Mouse (Mus musculus) MEL (cell line): ENCODE measurements around the gene Abca7. TPM values are rescaled to one million over a fixed set of nuclear protein-coding genes. Genes with fewer than 3 reads are reported as not detected.

Source experiments
- DNase-seq: peaks from one replicate; pipeline ENCODE4 v3.0.0; 2011; ENCODE audit warnings: low read depth, low spot score
- H3K27ac ChIP-seq: 2 replicates; pipeline ENCODE4 v1.5.1; 2012; ENCODE audit warnings: low read depth, mild to moderate bottlenecking, control low read depth, low read length, moderate library complexity; ENCODE audit not compliant: control insufficient read depth
- H3K27me3 ChIP-seq, 2 experiments: fragments of 150-350 bp in 1 of 2; sonication (generic) in 1 of 2; 2 replicates each; pipeline ENCODE4 v1.6.1; 2012; ENCODE audit warnings: low read length in 2 of 2, mild to moderate bottlenecking in 2 of 2, improper control_type of control experiment in 1 of 2, moderate library complexity in 1 of 2; ENCODE audit not compliant: insufficient read depth in 2 of 2, control insufficient read depth in 1 of 2
- H3K36me3 ChIP-seq, 2 experiments: 2 replicates each; pipeline ENCODE4 v1.6.1; 2012 to 2014; ENCODE audit warnings: low read length in 2 of 2, improper control_type of control experiment in 1 of 2, inconsistent platforms in 1 of 2, mild to moderate bottlenecking in 1 of 2; ENCODE audit not compliant: insufficient read depth in 2 of 2, control insufficient read depth in 1 of 2
- H3K4me1 ChIP-seq, 2 experiments: fragments of 150-350 bp in 1 of 2; sonication (generic) in 1 of 2; 2 replicates each; pipeline ENCODE4 v1.6.1; 2012; ENCODE audit warnings: low read length in 2 of 2, improper control_type of control experiment in 1 of 2, mild to moderate bottlenecking in 1 of 2; ENCODE audit not compliant: insufficient read depth in 2 of 2, control insufficient read depth in 1 of 2
- H3K4me3 ChIP-seq, 2 experiments: fragments of 150-350 bp in 1 of 2; sonication (generic) in 1 of 2; 2 replicates each; pipeline ENCODE4 v1.5.1; 2012; ENCODE audit warnings: low read depth in 2 of 2, low read length in 2 of 2, mild to moderate bottlenecking in 2 of 2, moderate library complexity in 2 of 2, control low read depth in 1 of 2, improper control_type of control experiment in 1 of 2; ENCODE audit not compliant: control insufficient read depth in 1 of 2, insufficient read depth in 1 of 2
- H3K79me2 ChIP-seq: 2 replicates; pipeline ENCODE4 v1.6.1; 2012; ENCODE audit warnings: mild to moderate bottlenecking, low read length, moderate library complexity; ENCODE audit not compliant: control insufficient read depth, poor library complexity, insufficient read depth
- H3K9ac ChIP-seq: 2 replicates; pipeline ENCODE4 v1.6.1; 2012; ENCODE audit warnings: low read depth, mild to moderate bottlenecking, control low read depth, low read length, moderate library complexity; ENCODE audit not compliant: control insufficient read depth, poor library complexity, severe bottlenecking
- H3K9me3 ChIP-seq: fragments of 150-350 bp; sonication (generic); replicated peaks from 2 replicates; pipeline ENCODE4 v1.6.1; 2012; ENCODE audit warnings: mild to moderate bottlenecking, low read length, improper control_type of control experiment, moderate library complexity; ENCODE audit not compliant: insufficient read depth
- CHD1 ChIP-seq: IDR thresholded peaks from 2 replicates; pipeline ENCODE4 v1.6.1; 2012; ENCODE audit warnings: low read depth, mild to moderate bottlenecking, inconsistent platforms, low read length, improper control_type of control experiment
- CTCF ChIP-seq, 3 experiments: IDR thresholded peaks in 2 of 3; conservative IDR thresholded peaks in 1 of 3; 2 replicates each; pipeline ENCODE4 v1.5.1; 2011 to 2012; ENCODE audit warnings: low read length in 3 of 3, low read depth in 2 of 3, mild to moderate bottlenecking in 2 of 3, improper control_type of control experiment in 1 of 3, inconsistent platforms in 1 of 3, mixed read lengths in 1 of 3, moderate library complexity in 1 of 3; ENCODE audit not compliant: control insufficient read depth in 1 of 3, insufficient read depth in 1 of 3, poor library complexity in 1 of 3, severe bottlenecking in 1 of 3
- ELF1 ChIP-seq: IDR thresholded peaks from 2 replicates; pipeline ENCODE4 v1.6.1; 2014; ENCODE audit warnings: low read depth, mild to moderate bottlenecking, inconsistent platforms, low read length, improper control_type of control experiment, moderate library complexity
- EP300 ChIP-seq, 2 experiments: IDR thresholded peaks; 2 replicates each; pipeline ENCODE4 v1.6.1; 2011; ENCODE audit warnings: improper control_type of control experiment in 2 of 2, low read length in 2 of 2, low read depth in 1 of 2, mild to moderate bottlenecking in 1 of 2
- GABPA ChIP-seq: IDR thresholded peaks from 2 replicates; pipeline ENCODE4 v1.6.1; 2012; ENCODE audit warnings: low read depth, mild to moderate bottlenecking, inconsistent platforms, low read length, improper control_type of control experiment, moderate library complexity
- GATA1 ChIP-seq: IDR thresholded peaks from 2 replicates; pipeline ENCODE4 v1.6.1; 2011; ENCODE audit warnings: low read depth, low read length, improper control_type of control experiment
- HCFC1 ChIP-seq: IDR thresholded peaks from 2 replicates; pipeline ENCODE4 v1.6.1; 2012; ENCODE audit warnings: low read depth, mild to moderate bottlenecking, inconsistent platforms, low read length, improper control_type of control experiment, moderate library complexity
- JUND ChIP-seq: IDR thresholded peaks from 2 replicates; pipeline ENCODE4 v1.6.1; 2011; ENCODE audit warnings: low read depth, mild to moderate bottlenecking, improper control_type of control experiment, low read length
- KAT2A ChIP-seq: conservative IDR thresholded peaks from 2 replicates; pipeline ENCODE4 v1.6.1; 2012; ENCODE audit warnings: low read depth, low read length, improper control_type of control experiment, inconsistent platforms
- MAZ ChIP-seq: IDR thresholded peaks from 2 replicates; pipeline ENCODE4 v1.6.1; 2012; ENCODE audit warnings: low read depth, mild to moderate bottlenecking, inconsistent platforms, low read length, improper control_type of control experiment
- MEF2A ChIP-seq: IDR thresholded peaks from 2 replicates; pipeline ENCODE4 v1.6.1; 2014; ENCODE audit warnings: low read depth, mild to moderate bottlenecking, inconsistent platforms, low read length, improper control_type of control experiment; ENCODE audit not compliant: poor library complexity, insufficient replicate concordance, severe bottlenecking; ENCODE audit errors: extremely low read depth
- MYB ChIP-seq: IDR thresholded peaks from 2 replicates; pipeline ENCODE4 v1.6.1; 2011; ENCODE audit warnings: mild to moderate bottlenecking, low read depth, low read length, improper control_type of control experiment
- NRF1 ChIP-seq: IDR thresholded peaks from 2 replicates; pipeline ENCODE4 v1.6.1; 2014; ENCODE audit warnings: low read depth, mild to moderate bottlenecking, inconsistent platforms, low read length, improper control_type of control experiment, moderate library complexity; ENCODE audit not compliant: poor library complexity, insufficient read depth, severe bottlenecking
- RAD21 ChIP-seq: IDR thresholded peaks from 2 replicates; pipeline ENCODE4 v1.6.1; 2011; ENCODE audit warnings: mild to moderate bottlenecking, low read depth, low read length, improper control_type of control experiment
- SIN3A ChIP-seq: IDR thresholded peaks from 2 replicates; pipeline ENCODE4 v1.6.1; 2012; ENCODE audit warnings: low read length, improper control_type of control experiment, inconsistent platforms
- TAL1 ChIP-seq: IDR thresholded peaks from 2 replicates; pipeline ENCODE4 v1.6.1; 2012; ENCODE audit warnings: mild to moderate bottlenecking, inconsistent platforms, low read length, moderate library complexity, mixed read lengths
- USF2 ChIP-seq, 2 experiments: IDR thresholded peaks; 2 replicates each; pipeline ENCODE4 v1.6.1; 2011 to 2012; ENCODE audit warnings: improper control_type of control experiment in 2 of 2, low read length in 2 of 2, borderline replicate concordance in 1 of 2, inconsistent platforms in 1 of 2, low read depth in 1 of 2, mild to moderate bottlenecking in 1 of 2; ENCODE audit not compliant: insufficient read depth in 1 of 2
- ZKSCAN1 ChIP-seq: IDR thresholded peaks from 2 replicates; pipeline ENCODE4 v1.6.1; 2012; ENCODE audit warnings: low read depth, mild to moderate bottlenecking, inconsistent platforms, low read length, improper control_type of control experiment, moderate library complexity
- ZNF384 ChIP-seq: IDR thresholded peaks from 2 replicates; pipeline ENCODE4 v1.6.1; 2012; ENCODE audit warnings: low read depth, mild to moderate bottlenecking, inconsistent platforms, low read length, improper control_type of control experiment
- polyA plus RNA-seq, 2 experiments: library from polyadenylated mRNA; stranded (reverse) in 1 of 2; unstranded in 1 of 2; fragments of >175 nt in 1 of 2; fragments of >200 nt in 1 of 2; gene quantifications; 2 replicates each; pipeline versions ENCODE4 v1.2.1 to v1.2.4; 2012; ENCODE audit warnings: low replicate concordance in 2 of 2, low read depth in 1 of 2; ENCODE audit not compliant: insufficient read length in 2 of 2, insufficient read depth in 1 of 2, missing spikeins in 1 of 2
- total RNA-seq: library from RNA; depleted of rRNA; stranded (reverse); fragments of 300-350 nt; gene quantifications from 2 replicates; pipeline ENCODE4 v1.2.3, GENCODE M21; 2012

The Abca7 gene
- total and polyA plus RNA-seq, 3 experiments: 7.7 to 16.8 TPM; not detected in 1

- Histone ChIP-seq H3K9ac (no peak overlapping the region), H3K36me3 (peaks cover 2 to 24% of the 10 kb centered on the region in 2 experiments; a peak in 3 of 4 replicates), H3K4me3 (no peak overlapping the region), H3K27ac (no peak overlapping the region; the same call in 1 of the 2 replicates), H3K4me1 (peaks cover 12 to 30% of the 10 kb centered on the region in 2 experiments), H3K79me2 (peaks cover 12% of the 10 kb centered on the region), H3K9me3 (no peaks in the 10 kb centered on the region), H3K27me3 (no peaks in the 10 kb centered on the region)
- no peak for TF ChIP-seq EP300 (IDR thresholded peaks at IDR 0.05; ENCODE audit: low read depth in 1 of 2, low read length in 2 of 2)
- TF ChIP-seq NRF1: no peak
- TF ChIP-seq CTCF (IDR thresholded peaks at IDR 0.05 in 2 of 3, conservative IDR thresholded peaks at IDR 0.05 in 1 of 3; ENCODE audit: control insufficient read depth in 1 of 3, insufficient read depth in 1 of 3, low read depth in 2 of 3, low read length in 3 of 3, poor library complexity in 1 of 3, severe bottlenecking in 1 of 3): no peak
- TF ChIP-seq JUND: no peak
- no peak for TF ChIP-seq USF2 (IDR thresholded peaks at IDR 0.05; ENCODE audit: borderline replicate concordance in 1 of 2, insufficient read depth in 1 of 2, low read depth in 1 of 2, low read length in 2 of 2)
- no peak for TF ChIP-seq TAL1
- no peak for TF ChIP-seq MYB
- no peak for TF ChIP-seq GABPA
- TF ChIP-seq ELF1: no peak
- TF ChIP-seq CHD1: no peak
- no peak for TF ChIP-seq GATA1
- TF ChIP-seq ZKSCAN1: no peak
- no peak for TF ChIP-seq MEF2A
- no peak for TF ChIP-seq RAD21
- no peak for TF ChIP-seq HCFC1
- no peak for DNase-seq
Measured at GRCm38 (mm10) chr10:80019471-80020131, 23.3 kb downstream of the Abca7 start.

GRCm38 (mm10) chr10:80020191-80020590, 23.9 kb downstream of the Abca7 start:
- H3K27me3 ChIP-seq: no peaks in the 10 kb centered on the region
- TF ChIP-seq NRF1 (no peak), HCFC1 (no peak), ELF1 (no peak), MYB (no peak), ZNF384 (no peak), SIN3A (no peak), MAZ (no peak), KAT2A (no peak)
- H3K9ac ChIP-seq: no peak overlapping the region
- no peaks in the 10 kb centered on the region for H3K9me3 ChIP-seq
- DNase-seq: no peak
- peaks cover 12 to 36% of the 10 kb centered on the region in 2 experiments for H3K4me1 ChIP-seq
- peaks cover 12% of the 10 kb centered on the region for H3K79me2 ChIP-seq
- no peak overlapping the region for H3K4me3 ChIP-seq
- H3K36me3 ChIP-seq: peaks cover 2 to 30% of the 10 kb centered on the region in 2 experiments; a peak in 3 of 4 replicates
- H3K27ac ChIP-seq: no peak overlapping the region
